Mouse (Mus musculus) T-helper 2 cell (primary cell): ENCODE measurements at regions not wholly inside any gene's neighbourhood (a gene's known extent, or its start where the extent isn't known, plus 50 kb on each side); places are given as distances from the start of the nearest gene placed in this dataset.
"Not testable (repeated sequence)": the region's sequence is repeated elsewhere in the genome, so short reads cannot be mapped to it uniquely, and the experiment has no call there.

Experiments used
- in situ Hi-C: fragments of 300-600 bp; cut with MboI, MseI; formaldehyde crosslinking; loops from one replicate; pipeline ENCODE4 v1.15.1; 2025; ENCODE audit warnings: high pct_unique_total_duplicates

DNA sequence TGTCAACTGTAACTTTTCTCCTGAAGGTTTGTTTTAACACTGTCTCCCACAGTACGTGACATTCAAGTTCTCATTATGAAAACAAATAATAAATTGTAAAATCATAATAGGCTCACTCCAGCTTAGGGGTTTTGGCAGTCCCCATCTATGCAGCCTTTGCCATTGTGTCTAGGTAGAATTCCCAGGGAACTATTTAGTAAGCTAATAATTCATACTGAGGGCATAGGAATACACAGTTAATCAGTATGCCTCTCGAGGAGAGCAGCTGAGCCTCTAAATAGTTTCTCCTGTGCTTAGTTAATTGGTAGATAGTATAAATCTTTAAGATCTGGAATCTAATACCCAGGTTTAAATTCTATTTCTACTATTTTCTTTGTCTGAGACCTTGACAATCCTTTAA lies 191.7 kb downstream of the Tprg start:
- in situ Hi-C loops, result no loop called here

DNA sequence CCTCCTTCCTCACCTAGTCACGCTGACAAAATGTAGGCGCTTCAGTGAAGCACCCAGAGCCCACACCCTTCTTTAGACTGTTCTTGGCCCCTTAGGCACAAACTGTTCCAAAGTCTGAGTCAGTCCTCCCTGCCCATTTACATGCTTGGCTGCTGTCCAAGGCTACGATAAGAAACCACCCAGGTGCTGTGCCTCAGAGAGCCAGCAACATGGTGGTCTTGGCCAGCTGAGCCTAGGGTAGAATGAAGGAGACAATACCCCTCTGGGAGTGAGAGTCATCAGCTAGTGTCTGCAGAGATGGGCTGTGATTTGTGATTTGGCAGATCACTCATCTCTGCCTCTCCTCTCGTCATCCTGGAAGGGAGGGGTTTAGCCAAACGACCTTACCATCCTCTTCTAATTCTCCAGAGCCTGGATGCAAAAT lies 197.2 kb downstream of the Tprg start:
- in situ Hi-C loops, result loop anchor here (10.0 kb wide), 1 partner anchor 69 kb away; no protein-coding TSS in a partner anchor

DNA sequence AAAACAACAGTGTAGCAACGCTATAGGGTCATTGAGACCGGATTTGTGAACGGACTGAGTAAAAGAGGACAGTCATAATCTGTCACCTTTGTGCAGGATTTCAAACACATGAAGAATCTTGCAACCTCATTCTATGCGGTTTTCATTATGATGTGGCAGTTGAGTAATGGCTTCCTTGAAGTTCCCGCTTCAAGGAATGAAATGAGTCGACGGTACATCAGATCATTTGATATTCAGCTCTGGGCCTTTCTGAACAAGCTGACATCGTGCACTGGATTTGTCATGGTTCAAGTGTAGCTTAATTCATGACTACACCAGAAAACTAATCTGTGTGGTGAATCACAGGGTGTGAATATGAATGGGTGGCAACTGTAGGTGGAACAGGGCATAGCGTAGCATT lies 198.4 kb downstream of the Tprg start:
- in situ Hi-C loops, result loop anchor here (10.0 kb wide), 1 partner anchor 70 kb away; no protein-coding TSS in a partner anchor

DNA sequence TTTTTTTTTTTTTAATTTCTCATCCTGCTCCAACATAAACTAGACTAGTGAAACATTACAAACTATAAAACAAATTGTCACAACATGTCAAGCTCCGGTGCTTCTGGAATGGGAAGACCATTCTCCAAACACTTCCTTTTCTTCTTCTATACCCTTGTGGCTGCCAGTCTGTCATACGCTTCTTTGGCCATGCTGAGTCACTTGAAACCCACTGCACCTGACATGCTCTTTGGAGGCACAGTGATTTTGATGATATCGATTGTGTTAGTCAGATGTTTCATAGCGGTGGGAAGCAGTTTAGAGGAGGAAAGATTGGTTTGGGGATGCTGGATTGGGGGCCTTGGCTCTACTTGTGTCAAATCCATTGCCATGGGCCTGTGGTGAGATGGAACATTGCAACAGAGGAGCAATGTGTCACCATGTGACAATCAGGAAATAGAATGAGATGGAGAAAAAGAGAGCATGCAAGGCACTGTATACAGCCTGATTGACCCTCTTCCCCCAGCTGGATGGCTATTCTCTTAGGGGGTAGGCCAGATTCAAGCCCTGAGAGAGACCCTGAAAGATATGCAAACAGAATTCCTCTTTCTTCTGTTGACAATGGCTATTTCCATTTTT lies 197.0 kb upstream of the Trp63 start:
- in situ Hi-C loops, result loop anchor here (10.0 kb wide), 1 partner anchor 72 kb away; no protein-coding TSS in a partner anchor

DNA sequence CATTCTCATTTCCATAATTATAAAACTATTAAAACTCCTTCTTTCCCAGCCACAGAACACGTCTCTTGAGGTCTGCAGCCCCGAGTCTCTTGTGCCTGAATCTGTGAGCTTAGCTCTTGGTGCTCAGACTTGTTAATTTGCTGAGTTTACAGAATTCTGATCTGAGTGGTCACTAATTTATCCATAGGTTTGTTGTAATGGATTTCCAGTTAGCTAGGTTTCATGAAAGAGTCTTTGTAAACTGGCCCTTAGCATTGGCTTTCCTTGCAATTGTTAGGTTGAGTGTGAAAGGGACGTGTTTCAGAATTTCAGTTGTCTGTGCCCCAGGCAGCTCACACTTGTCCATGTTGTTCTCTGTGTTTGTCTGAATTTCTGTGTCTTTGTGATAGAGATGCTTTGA lies 192.7 kb upstream of the Trp63 start:
- in situ Hi-C loops, result no loop called here

DNA sequence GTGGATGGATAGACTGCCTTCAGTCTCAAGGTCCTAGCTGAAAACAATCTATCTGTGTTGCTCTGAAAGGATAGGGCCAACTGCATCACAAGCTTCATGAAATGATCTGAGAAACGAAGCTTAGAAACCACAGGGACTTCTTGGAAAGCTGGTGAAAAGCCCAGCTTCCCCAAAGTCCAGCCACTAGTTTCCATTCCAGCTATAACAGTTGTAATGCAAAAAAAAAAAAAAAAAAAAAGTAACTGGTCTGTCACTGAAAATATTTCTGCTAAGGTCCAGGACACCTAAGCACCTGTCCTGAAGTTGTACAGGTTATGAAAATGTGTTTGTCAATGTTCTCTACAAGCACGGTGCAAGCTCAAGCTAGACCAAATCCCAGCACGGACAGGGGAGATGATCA lies 189.4 kb upstream of the Trp63 start:
- in situ Hi-C loops, result no loop called here

DNA sequence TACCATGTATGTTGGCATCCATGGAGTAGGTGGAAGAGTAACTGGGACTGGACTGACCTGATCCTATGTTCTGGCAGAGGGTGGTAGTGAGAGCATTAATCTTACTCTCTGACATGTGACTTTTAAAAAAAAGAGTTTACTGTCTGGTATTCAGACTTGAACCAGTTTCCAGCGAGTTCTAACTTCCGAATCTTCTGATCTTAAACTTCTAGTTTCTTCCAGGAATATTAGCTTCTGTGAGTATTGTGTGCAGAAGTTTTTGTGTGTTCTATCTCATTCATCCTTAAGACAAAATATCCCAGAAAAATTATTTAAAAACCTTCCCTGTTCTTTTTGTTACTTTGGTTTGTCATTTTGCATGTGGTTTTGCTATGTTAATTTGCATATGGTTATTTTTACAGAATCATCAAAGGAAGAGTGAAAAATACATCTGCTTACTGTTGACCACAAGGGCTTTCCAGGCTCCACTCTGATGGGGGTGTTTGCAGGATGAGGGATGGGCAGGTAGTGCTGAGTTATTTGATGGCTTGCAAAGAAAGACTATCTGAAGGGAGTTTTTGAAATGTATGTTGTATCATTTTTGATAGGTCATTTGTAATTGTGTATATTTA lies 187.9 kb upstream of the Trp63 start:
- in situ Hi-C loops, result no loop called here

DNA sequence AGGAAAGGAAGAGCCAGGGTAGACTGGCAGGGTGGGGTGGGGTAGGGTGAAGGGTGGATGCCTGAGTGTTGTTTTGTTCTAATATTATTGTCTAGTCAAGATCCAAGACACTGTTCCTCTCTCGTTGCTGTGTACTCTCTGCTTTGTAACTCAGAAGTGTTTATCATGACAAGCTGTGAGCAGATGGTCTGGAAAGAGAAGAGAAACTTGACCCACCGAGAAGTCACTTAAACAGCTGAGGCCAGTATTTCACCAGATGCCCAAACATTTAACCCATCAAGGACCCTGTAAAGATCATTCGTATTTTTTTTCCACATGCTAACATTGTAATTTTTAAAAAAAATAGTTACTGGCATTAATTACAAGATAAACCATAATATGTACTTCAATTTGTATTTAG lies 178.7 kb upstream of the Trp63 start:
- in situ Hi-C loops, result no loop called here

DNA sequence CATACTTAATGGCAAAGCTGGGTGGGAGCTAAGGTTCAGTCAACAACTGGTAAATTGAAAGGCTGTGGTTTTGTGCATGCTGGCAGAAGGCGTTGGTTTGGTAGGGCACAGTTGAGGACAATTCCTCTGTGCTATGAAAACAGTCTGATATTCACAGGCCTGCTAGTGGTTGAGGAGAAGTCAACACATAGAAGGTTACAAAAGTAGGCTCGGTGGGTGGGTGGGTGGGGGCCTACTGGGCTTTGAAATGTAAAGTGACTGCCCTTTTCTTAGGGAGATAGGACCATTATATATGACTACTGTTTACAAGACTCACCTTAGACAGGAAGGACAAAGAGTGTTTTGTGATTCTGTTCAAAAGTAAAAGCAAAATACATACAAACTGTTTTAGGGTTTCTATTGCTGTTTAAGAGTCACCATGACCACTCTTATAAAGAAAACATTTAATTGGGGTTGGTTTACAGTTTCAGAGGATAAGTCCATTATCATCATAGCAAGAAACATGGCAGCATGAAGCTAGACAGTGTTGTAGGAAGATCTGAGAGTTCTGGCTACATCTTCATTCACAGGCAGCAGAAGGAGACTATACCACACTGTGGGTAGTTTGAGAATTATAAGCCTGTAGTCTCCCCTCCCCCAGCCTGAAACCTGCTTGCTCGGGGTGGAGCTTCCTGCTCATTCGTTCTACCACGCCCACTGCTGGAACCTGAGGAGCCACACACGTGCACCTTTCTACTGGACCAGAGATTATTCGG lies 166.3 kb upstream of the Trp63 start:
- in situ Hi-C loops, result loop anchor here (10.0 kb wide), 1 partner anchor 122 kb away; no protein-coding TSS in a partner anchor

DNA sequence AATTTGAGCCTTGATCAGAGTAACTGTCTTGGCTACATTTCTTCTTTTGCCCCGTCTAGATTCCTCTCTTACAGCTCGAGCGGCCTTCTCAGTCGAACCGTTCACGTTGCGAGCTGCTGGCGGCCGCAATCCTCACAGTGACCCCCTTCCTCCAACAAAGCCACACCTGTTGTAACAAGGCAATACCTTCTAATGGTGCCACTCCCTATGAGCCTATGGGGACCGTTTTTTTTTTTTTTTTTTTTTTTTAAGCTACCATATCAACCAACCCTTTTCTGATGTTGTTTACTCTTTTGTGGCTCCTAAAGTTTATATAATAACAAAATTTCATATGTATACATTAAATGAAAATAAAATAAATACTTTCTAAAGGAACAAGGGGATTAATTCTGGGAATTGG lies 160.4 kb upstream of the Trp63 start:
- in situ Hi-C loops, result not testable (repeated sequence)

DNA sequence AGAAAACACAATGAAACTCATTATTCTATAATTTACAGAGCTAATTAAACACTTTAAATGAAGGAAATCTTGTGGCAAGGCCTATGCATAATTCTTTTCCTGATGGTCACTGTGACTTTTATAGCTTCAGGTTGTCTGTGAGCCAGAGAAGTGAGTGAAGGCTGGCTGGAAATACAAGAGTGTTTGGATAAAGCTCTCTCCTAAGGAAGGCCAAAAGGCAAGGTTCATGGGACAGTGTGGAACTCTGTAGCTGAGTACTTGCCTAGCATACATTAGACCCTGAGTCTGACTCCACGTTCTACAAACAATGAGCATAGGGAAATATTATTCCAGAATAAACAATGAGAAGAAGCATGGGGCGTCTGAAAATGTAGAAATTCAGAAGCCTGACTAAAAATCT lies 159.9 kb upstream of the Trp63 start:
- in situ Hi-C loops, result no loop called here

DNA sequence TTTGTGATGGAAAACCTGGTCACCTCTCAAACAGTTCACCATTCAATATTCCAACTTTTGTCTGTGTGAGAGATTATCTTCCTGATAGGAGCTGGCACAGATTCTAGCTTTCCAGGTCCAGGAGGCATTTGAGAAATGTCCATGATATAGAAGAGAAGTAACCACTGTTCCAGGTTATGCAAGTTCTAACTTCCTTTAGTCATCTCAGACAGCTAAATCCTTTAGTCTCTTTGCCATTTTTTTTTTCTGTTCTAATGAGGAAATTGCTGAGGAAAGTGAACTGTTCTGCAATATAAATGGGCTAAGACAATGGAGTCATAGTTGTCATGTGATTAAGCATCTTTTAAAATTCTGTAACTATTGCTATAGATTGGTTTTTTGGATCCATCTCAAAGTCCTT lies 155.7 kb upstream of the Trp63 start:
- in situ Hi-C loops, result no loop called here

DNA sequence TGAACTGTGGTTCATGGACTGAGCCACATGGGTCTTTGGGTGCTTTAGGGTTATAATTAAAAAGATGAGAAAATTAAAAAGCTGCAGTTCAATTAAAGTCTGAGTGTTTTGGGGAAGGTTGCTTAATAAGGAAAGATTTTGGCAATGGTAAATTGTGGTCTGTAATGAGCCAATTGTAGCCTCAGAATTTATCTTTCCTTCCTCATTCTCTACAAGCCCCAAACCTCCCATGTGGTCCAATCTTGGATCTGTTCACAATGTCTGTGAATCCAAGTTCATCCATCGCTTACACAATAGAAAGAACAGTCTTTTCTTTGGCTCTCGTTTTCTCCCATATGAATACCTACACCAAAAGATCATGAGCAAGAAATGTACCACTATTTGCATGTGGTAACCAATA lies 155.2 kb upstream of the Trp63 start:
- in situ Hi-C loops, result no loop called here

DNA sequence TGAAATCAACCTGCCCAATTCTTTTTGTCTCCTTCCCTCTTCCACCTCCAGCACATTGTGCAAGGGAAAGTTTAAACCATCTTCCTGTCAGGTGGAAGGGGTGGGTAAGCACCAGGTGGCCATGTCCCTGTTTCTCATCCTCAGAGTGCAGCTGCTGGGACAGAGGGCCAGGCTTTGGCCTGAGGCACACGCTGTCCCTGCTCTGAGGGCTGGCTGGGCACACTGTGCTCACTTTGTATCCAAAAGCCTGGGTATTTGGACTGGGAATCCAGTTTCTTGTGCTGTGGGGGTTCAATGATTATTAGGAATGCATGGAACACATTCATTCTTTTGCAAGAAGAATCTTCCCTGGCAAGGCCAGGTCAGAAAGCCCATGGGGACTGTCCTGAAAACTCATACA lies 153.9 kb upstream of the Trp63 start:
- in situ Hi-C loops, result no loop called here

DNA sequence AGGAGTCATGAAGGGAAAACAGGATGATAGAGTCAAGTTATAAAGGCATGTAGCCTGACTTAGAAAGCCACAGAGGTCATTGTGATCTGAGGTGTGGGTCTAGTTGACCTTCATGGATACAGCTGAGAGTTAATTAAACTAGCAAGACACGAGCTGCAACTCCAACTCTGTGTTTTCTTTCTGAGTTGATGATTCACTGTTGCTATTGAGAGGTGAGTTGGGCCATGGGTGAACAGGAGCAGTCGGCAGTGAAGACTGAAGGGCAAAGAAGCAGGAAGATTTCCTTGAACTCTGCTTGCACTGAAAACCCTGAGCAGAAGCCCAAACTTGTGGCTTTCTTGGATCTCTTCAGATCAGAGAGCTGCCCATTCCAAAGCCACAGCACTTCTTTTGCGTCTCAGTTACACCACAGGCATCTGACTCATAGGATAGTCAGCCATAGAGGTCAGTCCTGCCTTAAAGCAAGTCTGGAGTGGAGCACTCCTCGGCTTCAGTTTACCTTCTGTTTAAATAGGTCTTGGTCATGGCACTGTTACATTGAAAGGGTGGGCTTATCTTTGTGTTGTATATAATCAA lies 151.7 kb upstream of the Trp63 start:
- in situ Hi-C loops, result no loop called here

DNA sequence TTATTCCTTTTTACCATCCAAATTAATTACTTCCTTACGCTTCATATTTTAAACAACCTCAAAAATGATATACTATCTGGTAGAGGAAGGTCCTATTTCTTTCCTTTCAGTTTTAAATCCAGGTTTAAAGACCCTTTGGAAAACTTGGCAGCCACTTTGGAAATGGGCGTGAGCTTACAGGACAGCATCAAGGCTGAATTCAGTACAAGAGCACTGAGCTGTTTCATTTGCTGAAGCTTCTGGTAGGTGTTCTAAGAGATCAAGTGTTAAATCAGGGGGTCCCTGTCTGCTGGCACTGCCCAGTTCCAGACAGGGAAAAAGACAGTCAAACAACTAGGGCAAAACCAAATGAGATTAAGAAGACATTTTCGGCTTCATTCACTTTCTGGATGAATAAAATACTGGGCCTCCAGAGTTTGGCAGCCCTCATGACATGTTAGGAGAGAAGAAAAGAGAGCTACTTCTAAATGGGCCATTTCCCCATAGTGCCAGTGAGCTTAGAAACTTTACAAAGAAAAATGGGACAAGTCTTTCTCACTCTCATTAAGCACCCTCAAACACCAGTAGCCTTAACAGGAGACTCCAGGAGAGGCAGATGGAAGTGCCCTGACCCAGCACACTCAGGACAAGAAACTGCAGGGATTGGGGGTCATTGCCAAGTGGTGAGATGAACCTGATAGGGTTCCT lies 150.9 kb upstream of the Trp63 start:
- in situ Hi-C loops, result no loop called here

DNA sequence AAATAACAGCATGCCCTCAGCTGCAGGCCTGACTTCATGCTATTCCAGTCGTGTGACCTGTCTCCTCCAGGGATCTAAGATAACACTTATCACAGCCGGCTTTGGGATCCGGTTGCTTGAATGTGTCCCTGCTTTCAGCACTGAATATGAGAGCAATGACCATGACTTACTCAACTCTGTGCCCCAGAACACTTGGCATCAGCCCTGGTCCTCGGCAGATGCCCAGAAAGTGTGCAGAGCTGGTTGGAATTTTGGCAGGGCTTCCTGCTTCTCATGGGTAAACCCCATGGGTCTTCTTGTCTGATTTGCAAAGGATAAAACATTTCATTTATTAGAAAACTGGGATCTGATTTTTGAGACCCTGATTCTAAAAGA lies 150.4 kb upstream of the Trp63 start:
- in situ Hi-C loops, result no loop called here

DNA sequence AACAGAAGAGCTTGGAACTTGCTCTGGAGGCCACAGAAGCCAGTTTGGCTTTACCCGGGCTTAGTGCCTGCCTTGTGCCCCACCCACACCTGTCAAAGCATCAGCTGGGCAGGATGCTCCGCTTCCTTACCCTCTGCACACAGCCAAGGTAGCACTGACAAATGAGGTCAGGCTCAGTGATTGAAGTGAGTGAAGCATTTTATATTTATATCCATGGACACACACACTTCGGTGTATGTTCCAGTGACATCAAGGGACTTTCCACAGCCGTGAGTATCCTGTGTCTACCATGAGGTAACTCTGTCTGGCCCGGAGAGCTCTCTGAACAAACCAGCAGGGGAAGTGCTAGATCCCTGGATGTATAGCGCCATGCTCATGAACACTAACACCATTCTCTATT lies 147.0 kb upstream of the Trp63 start:
- in situ Hi-C loops, result no loop called here

DNA sequence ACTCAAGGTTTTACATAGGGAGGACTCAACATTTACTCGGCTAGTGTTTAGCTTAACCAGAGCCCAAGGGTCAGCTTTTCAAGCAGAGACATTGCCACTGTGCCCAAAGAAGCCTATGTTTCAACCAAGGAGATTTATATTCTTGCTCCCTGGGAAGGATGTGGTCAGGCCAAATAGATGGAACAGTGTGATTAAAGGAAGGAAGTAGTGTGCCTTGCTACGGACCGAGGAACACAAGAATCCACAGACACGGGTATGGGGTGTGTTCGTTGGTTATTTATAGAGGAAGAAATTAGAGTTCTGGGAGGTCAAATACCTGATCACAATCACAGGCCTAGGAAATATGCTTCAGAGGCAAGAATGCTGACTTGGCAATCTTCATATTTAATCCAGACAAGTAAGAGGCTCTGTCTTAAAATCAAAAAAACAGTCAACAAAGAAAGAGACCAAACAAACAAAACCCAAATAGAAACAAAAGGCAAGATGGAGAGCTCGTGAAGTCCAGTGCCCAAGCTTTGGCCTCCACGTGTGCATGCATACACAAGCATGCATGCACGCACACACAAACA lies 133.9 kb upstream of the Trp63 start:
- in situ Hi-C loops, result loop anchor here (10.0 kb wide), 1 partner anchor 485 kb away; no protein-coding TSS in a partner anchor

DNA sequence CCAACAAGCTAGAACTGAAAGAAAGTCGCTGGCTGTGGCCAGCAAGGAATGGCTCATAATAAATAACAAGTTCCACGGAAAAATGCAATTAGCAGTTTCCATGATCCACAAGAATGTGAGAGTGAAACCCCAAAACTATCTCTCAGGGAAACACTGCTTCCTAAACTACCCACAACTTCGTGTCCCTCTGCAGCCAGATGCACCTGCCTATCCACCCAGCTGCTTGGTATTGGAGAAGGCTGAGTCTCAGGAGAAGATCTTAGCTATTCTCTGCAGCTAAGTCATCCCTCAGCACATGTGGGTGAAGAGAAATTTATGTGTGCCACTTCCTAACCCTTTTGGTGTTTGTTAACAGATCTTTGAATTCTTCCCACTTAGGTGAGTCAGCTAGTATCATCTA lies 126.4 kb upstream of the Trp63 start:
- in situ Hi-C loops, result no loop called here

DNA sequence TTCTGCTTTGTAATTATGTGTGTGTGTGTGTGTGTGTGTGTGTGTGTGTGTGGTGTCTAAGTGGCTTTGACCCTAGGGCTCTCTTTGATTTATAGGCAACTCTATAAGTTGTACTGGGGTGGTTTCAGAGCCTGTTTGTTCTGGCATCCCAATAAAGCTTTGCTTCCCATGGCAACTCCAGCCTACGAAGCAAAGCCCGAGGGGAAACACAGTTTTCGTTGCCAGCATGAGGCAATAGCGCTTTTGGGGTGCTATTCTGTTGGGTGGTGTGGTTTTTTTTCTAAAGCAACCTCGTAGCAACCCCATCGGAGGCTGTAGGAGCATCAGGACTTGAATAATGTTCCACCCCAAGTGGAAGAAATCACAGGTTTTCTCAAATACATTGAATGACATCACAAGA lies 103.3 kb upstream of the Trp63 start:
- in situ Hi-C loops, result no loop called here
